Mouse (Mus musculus) midbrain, postnatal 0 days (tissue): ENCODE results near the gene Pam16. TPM values are rescaled to one million over a fixed set of nuclear protein-coding genes. Genes with fewer than 3 reads are reported as not detected.
A peak's percentile ranks its signal among the peaks of the same experiment; 100 is the strongest.

Experiments
- ATAC-seq: fragments of 200-750 bp; cut with Nextera tagmentation; 2 replicates; pipeline ENCODE4 v1.8.0; 2017; ENCODE audit warnings: moderate number of reproducible peaks, mild to moderate bottlenecking, moderate TSS enrichment, moderate library complexity; ENCODE audit not compliant: low FRiP score
- DNase-seq: peaks from one replicate; pipeline ENCODE4 v3.0.0-alpha.2; 2015; ENCODE audit warnings: low spot score
- H3K27ac ChIP-seq: fragments of 300-500 bp; sonication (generic); 2 replicates; pipeline ENCODE4 v1.5.1; 2014; ENCODE audit warnings: low read depth, mild to moderate bottlenecking, low read length, mixed read lengths
- H3K27me3 ChIP-seq: fragments of 300-500 bp; sonication (generic); 2 replicates; pipeline ENCODE4 v1.6.1; 2014; ENCODE audit warnings: low read length, control low read depth, mixed read lengths; ENCODE audit not compliant: insufficient read depth
- H3K36me3 ChIP-seq: fragments of 300-500 bp; sonication (generic); 2 replicates; pipeline ENCODE4 v1.6.1; 2014; ENCODE audit warnings: low read length, control low read depth, mixed read lengths; ENCODE audit not compliant: insufficient read depth
- H3K4me1 ChIP-seq: fragments of 300-500 bp; sonication (generic); 2 replicates; pipeline ENCODE4 v1.6.1; 2014; ENCODE audit warnings: mild to moderate bottlenecking, control low read depth, antibody characterized with exemption, low read length, mixed read lengths; ENCODE audit not compliant: insufficient read depth
- H3K4me2 ChIP-seq: fragments of 300-500 bp; sonication (generic); 2 replicates; pipeline ENCODE4 v1.6.1; 2014; ENCODE audit warnings: low read depth, mild to moderate bottlenecking, low read length, mixed read lengths; ENCODE audit not compliant: poor library complexity, severe bottlenecking
- H3K4me3 ChIP-seq: fragments of 300-500 bp; sonication (generic); 2 replicates; pipeline ENCODE4 v1.5.1; 2014; ENCODE audit warnings: low read depth, mild to moderate bottlenecking, low read length, moderate library complexity
- H3K9ac ChIP-seq: fragments of 300-500 bp; sonication (generic); replicated peaks from 2 replicates; pipeline ENCODE4 v1.6.1; 2014; ENCODE audit warnings: mild to moderate bottlenecking, low read length, moderate library complexity, mixed read lengths; ENCODE audit not compliant: poor library complexity, severe bottlenecking
- H3K9me3 ChIP-seq: fragments of 300-500 bp; sonication (generic); 2 replicates; pipeline ENCODE4 v1.6.1; 2016; ENCODE audit warnings: low read length, control low read depth
- CTCF ChIP-seq: IDR thresholded peaks from 2 replicates; pipeline ENCODE4 v1.5.1; 2016; ENCODE audit warnings: antibody characterized with exemption, mild to moderate bottlenecking
- WGBS: fragments of 180-500 bp; shearing (Covaris S2); extraction: QIAGEN DNeasy Blood & Tissue Kit; methylation state at CpG from one replicate; pipeline ENCODE4 v1.1.7; 2014; 5-methylcytosine and 5-hydroxymethylcytosine counted together
- polyA plus RNA-seq: library from polyadenylated mRNA; unstranded; fragments of >200 nt; fragmentation: Nextera tagmentation; extraction: Ambion mirVana; gene quantifications from 2 replicates; pipeline ENCODE4 v1.2.1, GENCODE M21; 2015
- total RNA-seq: library from RNA; depleted of rRNA; stranded (reverse); fragments of >200 nt; gene quantifications from 2 replicates; pipeline ENCODE4 v1.2.3, GENCODE M21; 2014

Pam16 gene
- total and polyA plus RNA-seq, 2 experiments from 2014 or later: 31.7 to 134 TPM

DNA sequence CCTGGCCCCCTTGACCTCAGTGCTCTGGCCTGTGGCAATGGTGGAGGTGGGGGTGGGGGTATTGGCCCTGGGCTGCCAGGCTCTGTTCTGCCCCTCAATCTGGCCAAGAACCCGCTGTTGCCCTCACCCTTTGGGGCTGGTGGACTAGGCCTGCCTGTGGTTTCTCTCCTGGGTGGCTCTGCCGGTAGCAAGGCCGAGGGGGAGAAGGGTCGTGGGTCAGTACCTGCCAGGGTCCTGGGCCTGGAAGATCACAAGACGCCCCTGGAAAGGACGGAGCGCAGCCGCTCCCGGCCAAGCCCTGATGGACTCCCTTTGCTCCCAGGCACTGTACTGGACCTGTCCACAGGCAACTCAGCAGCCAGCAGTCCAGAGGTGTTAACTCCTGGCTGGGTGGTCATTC is 11.1 kb downstream of the Pam16 start:
- Histone ChIP-seq H3K36me3 (peaks cover 56% of the 10 kb centered on the region), H3K4me3 (no peak overlapping the region), H3K4me2 (no peak overlapping the region), H3K27me3 (no peaks in the 10 kb centered on the region), H3K4me1 (no peaks in the 10 kb centered on the region), H3K27ac (no peak overlapping the region), H3K9me3 (no peaks in the 10 kb centered on the region), H3K9ac (no peak overlapping the region)
- ATAC-seq (no peak), DNase-seq (no peak)
- no peak for TF ChIP-seq CTCF
- 99% methylated on average over 9 of the region's 9 CpGs for WGBS

DNA sequence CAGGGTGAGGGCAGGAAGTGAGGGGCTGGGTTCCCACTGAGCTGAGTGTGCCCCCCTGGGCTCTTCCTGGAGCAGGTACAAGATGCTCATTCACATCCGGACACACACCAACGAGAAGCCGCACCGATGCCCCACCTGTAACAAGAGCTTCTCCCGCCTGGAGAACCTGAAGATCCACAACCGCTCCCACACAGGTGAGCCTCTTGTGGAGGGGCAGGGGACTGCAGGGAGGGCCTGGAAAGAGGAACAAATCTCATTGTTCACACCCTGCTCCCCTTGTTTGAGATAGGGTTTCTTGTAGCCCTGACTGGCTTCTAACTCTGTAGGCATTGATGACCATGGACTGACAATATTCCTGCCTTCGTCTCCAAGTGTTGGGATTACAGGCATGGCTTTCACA is 13.1 kb downstream of the Pam16 start:
- DNase-seq: no peak
- no peak overlapping the region for H3K4me3 ChIP-seq
- no peaks in the 10 kb centered on the region for H3K27me3 ChIP-seq
- H3K9me3 ChIP-seq: no peaks in the 10 kb centered on the region
- peaks cover 57% of the 10 kb centered on the region for H3K36me3 ChIP-seq
- H3K4me2 ChIP-seq: no peak overlapping the region
- 97% methylated on average over 7 of the region's 7 CpGs for WGBS
- no peak for ATAC-seq
- no peak overlapping the region for H3K27ac ChIP-seq
- TF ChIP-seq CTCF: peak; percentile 26
- H3K4me1 ChIP-seq: 0 out of 2 replicates have a peak, but pooled peaks cover 2% of the 10 kb centered on the region
- no peak overlapping the region for H3K9ac ChIP-seq

DNA sequence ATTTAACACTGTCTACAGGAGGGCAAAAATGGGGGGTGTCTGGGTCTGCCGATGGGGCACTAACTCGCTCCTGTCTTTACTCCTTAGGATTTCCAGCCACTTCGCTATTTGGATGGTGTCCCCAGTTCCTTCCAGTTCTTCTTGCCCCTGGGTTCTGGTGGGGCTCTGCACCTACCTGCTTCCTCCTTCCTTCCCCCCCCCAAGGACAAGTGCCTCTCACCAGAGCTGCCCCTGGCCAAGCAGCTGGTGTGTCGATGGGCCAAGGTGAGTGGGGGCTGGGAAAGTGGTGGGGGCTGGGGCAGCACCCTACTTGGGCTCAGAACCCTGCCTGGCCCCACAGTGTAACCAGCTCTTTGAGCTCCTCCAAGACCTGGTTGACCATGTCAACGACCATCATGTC is 13.6 kb downstream of the Pam16 start:
- no peaks in the 10 kb centered on the region for H3K9me3 ChIP-seq

DNA sequence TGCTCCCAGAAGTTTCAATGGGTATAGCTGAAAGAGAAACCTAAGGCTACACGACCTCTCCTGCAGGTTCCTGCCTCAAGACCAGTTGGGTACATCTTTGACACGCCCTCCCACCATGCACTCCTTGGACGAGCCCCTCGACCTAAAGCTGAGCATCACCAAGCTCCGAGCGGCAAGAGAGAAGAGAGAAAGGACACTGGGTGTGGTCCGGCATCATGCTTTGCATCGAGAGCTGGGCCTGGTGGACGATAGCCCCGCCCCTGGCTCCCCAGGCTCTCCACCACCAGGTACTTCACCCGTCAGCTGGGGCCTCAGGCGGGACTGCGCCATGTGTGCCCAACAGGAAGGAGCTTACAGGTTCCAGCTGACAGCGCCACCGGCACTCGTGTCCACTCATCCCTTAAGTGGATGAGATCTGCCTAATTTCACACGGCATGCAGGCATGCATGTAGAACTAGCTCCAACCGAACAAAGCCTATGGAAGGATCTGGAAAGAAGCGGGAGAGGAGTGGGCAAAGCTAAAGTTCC is 16.2 kb downstream of the Pam16 start:
- 84% methylated on average over 19 of the region's 19 CpGs for WGBS
- no peaks in the 10 kb centered on the region for H3K27me3 ChIP-seq

More for the DNA sequence above, 13.6 kb downstream of the Pam16 start:
- no peak for TF ChIP-seq CTCF
- no peak overlapping the region for H3K27ac ChIP-seq
- DNase-seq (no peak), ATAC-seq (no peak)
- peaks cover 56% of the 10 kb centered on the region for H3K36me3 ChIP-seq
- WGBS: 99% methylated on average over 5 of the region's 5 CpGs
- H3K9ac ChIP-seq: no peak overlapping the region
- H3K4me1 ChIP-seq: 0 out of 2 replicates have a peak, but pooled peaks cover 7% of the 10 kb centered on the region
- H3K27me3 ChIP-seq: no peaks in the 10 kb centered on the region
- no peak overlapping the region for H3K4me2 ChIP-seq
- no peak overlapping the region for H3K4me3 ChIP-seq

DNA sequence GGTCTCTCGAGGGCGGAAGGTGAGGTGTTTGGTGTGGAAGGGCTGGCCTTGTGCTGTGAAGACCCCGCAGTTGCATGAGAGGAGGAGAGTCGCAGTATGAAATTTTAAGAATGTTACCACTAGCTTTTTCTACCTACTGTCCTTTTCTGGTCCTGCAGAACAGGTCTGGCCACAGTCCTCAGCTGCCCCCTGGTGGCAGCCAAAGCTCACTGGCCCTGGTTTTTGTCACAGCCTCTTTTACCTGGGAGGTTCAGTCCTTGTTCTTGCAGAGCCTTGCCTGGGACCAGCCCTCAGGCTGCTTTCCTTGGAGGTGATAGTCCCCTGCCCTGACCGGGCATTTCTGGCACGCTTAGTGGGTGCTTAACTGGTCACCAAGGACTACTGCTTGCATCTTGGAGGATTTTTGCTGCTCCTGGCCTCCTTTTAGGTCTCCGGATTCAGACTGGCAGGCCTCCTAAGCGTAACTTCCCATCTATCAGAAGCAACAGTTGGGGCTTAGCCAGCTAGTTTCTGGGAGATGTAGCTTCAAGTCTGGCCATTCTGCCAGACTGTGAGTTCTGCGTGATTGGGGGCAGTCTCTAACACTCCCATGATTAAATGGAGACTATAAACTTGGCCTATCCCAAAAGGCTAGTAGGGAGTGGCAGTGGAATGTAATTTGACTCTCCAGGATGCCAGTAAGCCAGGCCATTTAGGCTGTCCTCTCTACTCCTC is 16.8 kb downstream of the Pam16 start:
- 0 out of 2 replicates have a peak, but pooled peaks cover 10% of the 10 kb centered on the region for H3K4me1 ChIP-seq
- H3K27me3 ChIP-seq: no peaks in the 10 kb centered on the region
- DNase-seq (peak; percentile 88), ATAC-seq (peak; percentile 45; the same call in 1 of the 2 replicates)
- H3K9me3 ChIP-seq: no peaks in the 10 kb centered on the region
- peaks cover 27% of the 10 kb centered on the region for H3K36me3 ChIP-seq
- TF ChIP-seq CTCF: peak; percentile 97
- WGBS: 54% methylated on average over 9 of the region's 9 CpGs
- H3K27ac ChIP-seq: no peak overlapping the region
- H3K4me2 ChIP-seq: no peak overlapping the region
- H3K9ac ChIP-seq: no peak overlapping the region
- no peak overlapping the region for H3K4me3 ChIP-seq

More for the DNA sequence above, 16.2 kb downstream of the Pam16 start:
- ATAC-seq (no peak), DNase-seq (no peak)
- Histone ChIP-seq H3K9me3 (no peaks in the 10 kb centered on the region), H3K4me2 (no peak overlapping the region), H3K36me3 (peaks cover 33% of the 10 kb centered on the region), H3K9ac (no peak overlapping the region), H3K4me3 (no peak overlapping the region), H3K4me1 (0 out of 2 replicates have a peak, but pooled peaks cover 10% of the 10 kb centered on the region), H3K27ac (no peak overlapping the region)
- no peak for TF ChIP-seq CTCF

DNA sequence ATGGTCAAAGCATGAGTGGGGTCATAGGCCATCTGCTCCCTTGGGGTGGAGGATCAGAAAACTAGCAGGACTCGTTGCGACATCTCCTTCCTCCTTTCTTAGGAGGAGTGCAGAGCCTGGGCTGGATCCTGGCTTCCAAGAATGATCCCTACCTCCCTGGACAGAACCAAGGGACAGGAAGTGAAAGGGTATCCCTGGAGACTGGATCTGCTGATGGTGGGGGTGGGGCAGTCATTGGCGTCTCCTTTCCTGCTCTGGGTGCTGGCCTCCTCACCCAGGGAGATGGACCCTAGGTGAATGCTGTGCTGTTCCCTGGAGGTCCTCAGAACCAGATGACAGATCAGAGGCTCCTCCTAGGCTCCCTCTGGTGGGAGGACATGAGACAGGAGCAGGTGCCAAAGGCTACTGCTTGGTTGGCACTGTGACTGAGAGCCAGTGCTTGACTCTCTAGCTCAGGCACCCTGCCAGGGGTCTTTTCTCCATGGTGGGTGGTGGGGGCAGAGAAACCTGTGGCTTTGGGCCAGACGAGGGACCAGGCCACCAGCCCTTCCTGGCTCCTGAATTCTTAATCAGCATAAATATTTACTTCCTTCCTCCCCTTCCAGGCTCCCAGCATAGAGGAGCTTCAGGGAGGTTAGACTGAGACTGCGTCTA is 18.2 kb downstream of the Pam16 start:
- Histone ChIP-seq H3K27me3 (no peaks in the 10 kb centered on the region), H3K4me2 (no peak overlapping the region), H3K27ac (0 out of 2 replicates have a peak overlapping the region, but pooled peaks have one; percentile 38), H3K9me3 (no peaks in the 10 kb centered on the region), H3K4me3 (no peak overlapping the region), H3K4me1 (peaks cover 14% of the 10 kb centered on the region; the same call in 1 of the 2 replicates), H3K9ac (0 out of 2 replicates have a peak overlapping the region, but pooled peaks have one; percentile 24), H3K36me3 (peaks cover 19% of the 10 kb centered on the region)
- peak; percentile 72 for DNase-seq
- peak; percentile 66 for TF ChIP-seq CTCF
- 42% methylated on average over 5 of the region's 5 CpGs for WGBS
- ATAC-seq: no peak
